Mouse (Mus musculus) neural tube, embryonic 14.5 days (tissue): ENCODE measurements around the gene Baz2b. TPM values are rescaled to one million over a fixed set of nuclear protein-coding genes. Genes with fewer than 3 reads are reported as not detected.
A peak's percentile ranks its signal among the peaks of the same experiment; 100 is the strongest.

Experiments used
- ATAC-seq: fragments of 200-750 bp; cut with Nextera tagmentation; 2 replicates; pipeline ENCODE4 v1.8.0; 2017; ENCODE audit warnings: low read depth, mild to moderate bottlenecking, moderate TSS enrichment, moderate library complexity
- H3K27ac ChIP-seq: fragments of 300-500 bp; sonication (generic); 2 replicates; pipeline ENCODE4 v1.5.1; 2014; ENCODE audit warnings: low read depth, mild to moderate bottlenecking, control low read depth, low read length, moderate library complexity, mixed read lengths
- H3K27me3 ChIP-seq: fragments of 300-500 bp; sonication (generic); 2 replicates; pipeline ENCODE4 v1.6.1; 2014; ENCODE audit warnings: low read length; ENCODE audit not compliant: control insufficient read depth, insufficient read depth
- H3K36me3 ChIP-seq: fragments of 300-500 bp; sonication (generic); 2 replicates; pipeline ENCODE4 v1.6.1; 2014; ENCODE audit warnings: low read length, mixed read lengths; ENCODE audit not compliant: control insufficient read depth, insufficient read depth
- H3K4me1 ChIP-seq: fragments of 300-500 bp; sonication (generic); 2 replicates; pipeline ENCODE4 v1.6.1; 2014; ENCODE audit warnings: low read length; ENCODE audit not compliant: control insufficient read depth, insufficient read depth
- H3K4me2 ChIP-seq: fragments of 300-500 bp; sonication (generic); 2 replicates; pipeline ENCODE4 v1.6.1; 2014; ENCODE audit warnings: mild to moderate bottlenecking, low read depth, low read length, control low read depth
- H3K4me3 ChIP-seq: fragments of 300-500 bp; sonication (generic); 2 replicates; pipeline ENCODE4 v1.5.1; 2014; ENCODE audit warnings: low read depth, low read length, control low read depth, mixed read lengths
- H3K9ac ChIP-seq: fragments of 300-500 bp; sonication (generic); replicated peaks from 2 replicates; pipeline ENCODE4 v1.6.1; 2014; ENCODE audit warnings: low read depth, mild to moderate bottlenecking, control low read depth, low read length, mixed read lengths
- H3K9me3 ChIP-seq: fragments of 300-500 bp; sonication (generic); 2 replicates; pipeline ENCODE4 v1.6.1; 2016; ENCODE audit warnings: low read length; ENCODE audit not compliant: control insufficient read depth
- WGBS: fragments of 180-500 bp; shearing (Covaris S2); extraction: QIAGEN DNeasy Blood & Tissue Kit; methylation state at CpG from one replicate; pipeline ENCODE4 v1.1.7; 2014; 5-methylcytosine and 5-hydroxymethylcytosine counted together
- polyA plus RNA-seq: library from polyadenylated mRNA; unstranded; fragments of >200 nt; fragmentation: Nextera tagmentation; extraction: Ambion mirVana; gene quantifications from 2 replicates; pipeline ENCODE4 v1.2.1, GENCODE M21; 2014

The Baz2b gene
- polyA plus RNA-seq, 1 experiment from 2014 or later, result 85.3 TPM

DNA sequence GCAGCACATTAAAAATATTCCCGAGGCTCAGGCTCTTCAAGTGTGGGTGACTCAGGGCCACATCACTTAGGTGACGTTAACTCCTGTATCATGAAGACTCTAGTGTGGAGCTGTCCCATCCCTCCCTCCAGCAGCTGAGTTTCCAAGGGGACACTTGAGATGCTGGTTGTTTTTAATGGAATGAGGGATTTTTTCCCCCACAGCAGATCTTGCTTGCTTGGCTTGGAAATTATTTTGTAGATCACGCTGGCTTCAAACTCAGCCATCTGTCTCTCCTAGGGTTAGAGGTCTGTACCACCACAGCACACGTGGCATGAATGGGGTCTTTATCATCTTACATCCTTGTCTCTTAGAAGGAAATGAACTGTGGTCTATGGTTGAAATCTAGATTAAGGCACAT is 258.5 kb downstream of the Baz2b start:
- Histone ChIP-seq H3K27ac (no peak overlapping the region), H3K4me2 (no peak overlapping the region), H3K9me3 (no peaks in the 10 kb centered on the region), H3K4me1 (no peaks in the 10 kb centered on the region), H3K9ac (no peak overlapping the region), H3K4me3 (no peak overlapping the region), H3K36me3 (peaks cover 8% of the 10 kb centered on the region), H3K27me3 (no peaks in the 10 kb centered on the region)
- no peak for ATAC-seq
- WGBS, result 90% methylated on average over 4 of the region's 4 CpGs

DNA sequence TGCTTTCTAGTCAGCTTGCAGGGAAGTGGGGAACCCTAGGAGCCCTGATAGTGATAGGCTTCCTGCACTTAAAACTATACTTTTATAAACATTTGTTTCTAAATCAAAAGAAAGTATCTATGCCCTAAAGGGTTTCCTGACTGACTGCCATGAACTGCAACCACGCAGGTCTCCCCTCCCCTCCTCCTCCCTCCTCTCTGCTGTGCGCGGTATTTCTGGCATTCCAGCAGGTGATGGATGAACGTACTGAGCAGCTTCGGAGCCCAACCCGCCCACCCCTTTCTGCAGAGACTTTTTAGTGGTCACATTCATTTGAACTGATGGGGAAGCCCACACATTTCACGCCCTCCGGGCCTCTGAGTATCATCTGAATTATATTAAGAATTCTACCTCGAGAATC is 273.3 kb downstream of the Baz2b start:
- H3K4me2 ChIP-seq, result no peak overlapping the region
- H3K36me3 ChIP-seq, result peaks cover 10% of the 10 kb centered on the region; the same call in 1 of the 2 replicates
- H3K9me3 ChIP-seq, result no peaks in the 10 kb centered on the region
- H3K27ac ChIP-seq, result no peak overlapping the region
- H3K4me3 ChIP-seq, result no peak overlapping the region
- peak; percentile 24; the same call in 1 of the 2 replicates for ATAC-seq
- H3K9ac ChIP-seq, result no peak overlapping the region
- H3K4me1 ChIP-seq, result no peaks in the 10 kb centered on the region
- 14% methylated on average over 9 of the region's 9 CpGs for WGBS
- no peaks in the 10 kb centered on the region for H3K27me3 ChIP-seq

DNA sequence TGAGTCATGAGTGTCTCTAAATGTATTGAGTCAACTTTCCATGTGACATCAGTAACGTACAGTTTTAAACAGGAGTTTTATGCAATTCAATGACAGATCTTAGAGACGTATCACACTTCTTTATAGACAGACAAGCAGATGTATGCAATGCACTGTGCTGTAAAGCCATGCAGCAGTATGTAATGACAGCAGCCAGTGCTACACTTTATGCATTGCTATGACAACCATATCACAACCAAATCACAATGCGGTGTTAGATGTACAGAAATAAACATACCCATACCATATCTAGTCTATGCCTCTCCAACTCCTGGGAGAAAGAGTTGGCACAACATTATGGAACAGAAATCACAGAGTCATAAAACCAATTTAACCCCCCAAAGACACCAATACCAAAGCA is 276.5 kb downstream of the Baz2b start:
- Histone ChIP-seq H3K4me2 (no peak overlapping the region), H3K9ac (no peak overlapping the region), H3K9me3 (no peaks in the 10 kb centered on the region), H3K4me3 (no peak overlapping the region), H3K27ac (no peak overlapping the region), H3K27me3 (no peaks in the 10 kb centered on the region), H3K4me1 (no peaks in the 10 kb centered on the region), H3K36me3 (peaks cover 3% of the 10 kb centered on the region; the same call in 1 of the 2 replicates)
- WGBS, result 96% methylated on average over 3 of the region's 3 CpGs
- no peak for ATAC-seq

DNA sequence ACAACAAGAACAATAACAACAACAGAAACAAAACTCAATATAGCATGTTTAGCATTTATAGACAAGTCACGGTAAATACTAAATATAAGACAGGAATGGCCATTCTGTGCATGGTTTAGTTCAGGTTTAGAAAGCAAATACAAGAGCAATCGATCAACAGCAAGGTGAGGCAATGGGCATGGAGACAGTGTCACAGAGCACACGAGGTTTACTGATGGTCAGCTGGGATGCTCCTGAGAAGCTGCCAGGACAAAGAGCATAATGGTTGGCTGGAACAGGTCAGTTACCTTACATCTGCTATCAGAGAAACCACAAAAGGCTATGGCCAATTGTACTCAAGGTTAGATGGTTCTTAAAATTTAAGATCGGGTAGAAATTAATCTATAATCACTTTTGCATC is 277.4 kb downstream of the Baz2b start:
- Histone ChIP-seq H3K36me3 (peaks cover 3% of the 10 kb centered on the region; the same call in 1 of the 2 replicates), H3K4me2 (no peak overlapping the region), H3K4me3 (no peak overlapping the region), H3K4me1 (no peaks in the 10 kb centered on the region), H3K9me3 (no peaks in the 10 kb centered on the region), H3K27ac (no peak overlapping the region), H3K27me3 (no peaks in the 10 kb centered on the region), H3K9ac (no peak overlapping the region)
- no peak for ATAC-seq
- 96% methylated on average over 4 of the region's 4 CpGs for WGBS

GRCm38 (mm10) chr2:59913610-59914009 is 296.0 kb downstream of the Baz2b start:
- Histone ChIP-seq H3K9ac (no peak overlapping the region), H3K36me3 (peaks cover 36% of the 10 kb centered on the region), H3K4me2 (no peak overlapping the region), H3K4me3 (no peak overlapping the region), H3K27me3 (no peaks in the 10 kb centered on the region), H3K9me3 (no peaks in the 10 kb centered on the region), H3K4me1 (no peaks in the 10 kb centered on the region), H3K27ac (no peak overlapping the region)
- WGBS, result 84% methylated on average over 11 of the region's 11 CpGs
- no peak for ATAC-seq

DNA sequence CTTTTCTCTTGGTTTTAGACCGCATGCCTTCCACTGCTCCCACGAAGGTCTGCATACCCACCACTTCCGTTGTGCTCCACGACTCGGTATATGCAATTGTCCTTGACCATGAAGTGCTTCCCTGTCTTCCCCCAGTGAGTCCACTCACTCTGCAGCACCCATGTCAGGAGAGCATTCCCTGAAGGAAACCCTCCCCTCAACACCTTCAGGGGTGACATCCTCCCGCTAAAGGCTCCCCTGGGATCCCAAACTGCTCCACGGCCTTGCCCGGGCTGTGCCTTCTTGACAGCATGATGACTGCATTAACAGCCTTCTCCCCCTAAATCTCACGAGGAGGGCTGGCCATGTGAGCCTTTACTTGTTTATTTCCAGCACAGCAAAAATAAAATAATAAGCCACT is 301.6 kb downstream of the Baz2b start:
- no peak overlapping the region for H3K9ac ChIP-seq
- no peak overlapping the region for H3K4me2 ChIP-seq
- 89% methylated on average over 9 of the region's 9 CpGs for WGBS
- ATAC-seq, result no peak
- no peak overlapping the region for H3K27ac ChIP-seq
- H3K9me3 ChIP-seq, result no peaks in the 10 kb centered on the region
- peaks cover 22% of the 10 kb centered on the region for H3K36me3 ChIP-seq
- H3K4me3 ChIP-seq, result no peak overlapping the region
- no peaks in the 10 kb centered on the region for H3K4me1 ChIP-seq
- H3K27me3 ChIP-seq, result no peaks in the 10 kb centered on the region

DNA sequence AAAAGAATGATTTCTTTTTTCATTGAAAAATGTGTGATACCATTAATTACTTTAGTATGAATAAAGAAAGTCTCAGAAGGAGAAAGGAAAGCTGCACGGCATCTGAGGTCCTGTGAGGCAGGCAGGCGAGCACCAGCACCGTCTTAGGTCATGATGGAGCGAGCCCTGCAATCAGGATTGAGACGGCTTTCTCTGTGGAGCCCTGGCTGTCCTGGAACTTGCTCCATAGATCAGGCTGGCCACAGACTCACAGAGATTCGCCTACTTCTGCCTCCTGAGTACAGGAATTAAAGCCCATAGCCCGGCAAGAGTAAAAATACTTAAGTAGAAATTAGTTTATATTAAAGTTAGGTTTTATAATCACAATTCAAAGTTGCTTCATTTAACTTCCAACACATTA is 305.6 kb downstream of the Baz2b start:
- H3K4me3 ChIP-seq, result no peak overlapping the region
- no peaks in the 10 kb centered on the region for H3K27me3 ChIP-seq
- WGBS, result 86% methylated on average over 7 of the region's 7 CpGs
- no peak for ATAC-seq
- no peak overlapping the region for H3K9ac ChIP-seq
- no peak overlapping the region for H3K4me2 ChIP-seq
- no peak overlapping the region for H3K27ac ChIP-seq
- no peaks in the 10 kb centered on the region for H3K4me1 ChIP-seq
- H3K36me3 ChIP-seq, result peaks cover 9% of the 10 kb centered on the region; the same call in 1 of the 2 replicates
- no peaks in the 10 kb centered on the region for H3K9me3 ChIP-seq

DNA sequence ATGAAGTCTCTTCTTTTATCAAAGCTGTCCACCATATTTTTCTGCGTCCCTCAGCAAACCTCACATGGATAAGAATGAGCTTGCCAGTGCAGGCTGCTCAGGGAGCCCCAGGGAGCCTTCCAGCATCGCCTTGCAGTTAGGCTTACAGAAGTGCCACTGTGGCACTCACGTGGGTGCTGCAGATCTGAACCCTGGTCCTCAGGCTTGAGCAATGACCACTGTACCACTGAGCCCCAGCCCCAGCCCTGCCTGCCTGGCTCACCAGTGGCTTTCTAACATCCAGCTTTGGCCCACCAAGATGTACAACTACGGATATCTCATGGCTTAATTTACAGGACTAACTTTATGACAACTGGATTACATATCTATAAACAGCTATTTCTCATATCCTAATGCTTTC is 311.0 kb downstream of the Baz2b start:
- H3K9me3 ChIP-seq, result no peaks in the 10 kb centered on the region
- H3K4me2 ChIP-seq, result no peak overlapping the region
- H3K27me3 ChIP-seq, result no peaks in the 10 kb centered on the region
- no peak for ATAC-seq
- peaks cover 12% of the 10 kb centered on the region; the same call in 1 of the 2 replicates for H3K36me3 ChIP-seq
- no peaks in the 10 kb centered on the region for H3K4me1 ChIP-seq
- H3K27ac ChIP-seq, result no peak overlapping the region
- 83% methylated on average over 4 of the region's 4 CpGs for WGBS
- no peak overlapping the region for H3K4me3 ChIP-seq
- H3K9ac ChIP-seq, result no peak overlapping the region

DNA sequence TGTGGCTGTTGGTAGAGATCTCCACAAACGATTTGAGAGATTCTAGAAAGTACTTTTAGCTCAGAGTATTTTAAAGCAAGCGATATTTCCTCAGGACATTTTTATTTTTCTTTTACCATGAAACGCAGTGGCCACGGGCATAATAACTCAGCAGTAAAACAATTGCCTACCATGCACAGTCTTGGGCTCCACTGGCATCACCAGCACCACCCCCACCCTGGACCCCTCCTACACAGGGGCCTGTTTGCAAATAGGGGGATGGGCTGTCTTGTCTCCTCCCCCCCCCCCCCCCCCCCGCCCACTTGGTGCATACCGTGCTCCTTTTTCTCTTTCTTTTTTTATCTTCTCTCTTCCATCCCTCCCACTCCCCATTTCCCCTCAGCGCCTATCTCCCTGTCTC is 311.5 kb downstream of the Baz2b start:
- H3K27me3 ChIP-seq, result no peaks in the 10 kb centered on the region
- no peak for ATAC-seq
- no peak overlapping the region for H3K9ac ChIP-seq

More for the DNA sequence above, 311.5 kb downstream of the Baz2b start:
- H3K36me3 ChIP-seq, result peaks cover 12% of the 10 kb centered on the region; the same call in 1 of the 2 replicates
- H3K27ac ChIP-seq, result no peak overlapping the region
- WGBS, result 73% methylated on average over 6 of the region's 7 CpGs
- no peaks in the 10 kb centered on the region for H3K9me3 ChIP-seq
- H3K4me2 ChIP-seq, result no peak overlapping the region
- no peaks in the 10 kb centered on the region for H3K4me1 ChIP-seq
- no peak overlapping the region for H3K4me3 ChIP-seq
